Mouse (Mus musculus) 3T3-L1 (cell line): ENCODE results near the gene Ubqln4.

Experiments used
- DNase-seq: peaks from one replicate; pipeline ENCODE4 v3.0.0-alpha.2; 2015; ENCODE audit warnings: low read depth, low spot score

The Ubqln4 gene

GRCm38 (mm10) chr3:88541622-88542401 is 11.7 kb upstream of the Ubqln4 start:
- DNase-seq: no peak

DNA sequence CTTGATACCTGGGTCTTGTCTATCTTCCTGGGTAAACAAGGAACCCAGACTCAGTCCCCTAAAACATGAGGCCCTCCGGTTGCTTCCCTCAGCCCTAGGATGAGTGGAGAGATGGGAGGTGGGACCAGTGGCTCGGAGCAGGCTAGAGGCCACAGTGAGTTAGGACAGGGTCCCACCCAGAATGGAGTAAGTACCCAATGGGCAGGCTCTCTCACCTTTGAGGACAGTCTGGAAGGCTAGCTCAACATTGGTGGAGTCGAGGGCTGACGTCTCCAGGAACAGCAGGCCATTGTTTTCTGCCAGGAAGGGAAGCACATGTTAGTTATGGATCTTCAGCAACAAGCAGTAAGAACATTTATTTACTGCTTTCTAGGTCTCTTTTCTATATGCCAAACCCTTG is 11.1 kb upstream of the Ubqln4 start:
- DNase-seq: no peak

GRCm38 (mm10) chr3:88543174-88543573 is 10.4 kb upstream of the Ubqln4 start:
- DNase-seq: no peak

- no peak for DNase-seq
Observed at GRCm38 (mm10) chr3:88543651-88544410, 9.7 kb upstream of the Ubqln4 start.

- DNase-seq: peak; percentile 46
Observed at GRCm38 (mm10) chr3:88544514-88544913, 9.0 kb upstream of the Ubqln4 start.

DNA sequence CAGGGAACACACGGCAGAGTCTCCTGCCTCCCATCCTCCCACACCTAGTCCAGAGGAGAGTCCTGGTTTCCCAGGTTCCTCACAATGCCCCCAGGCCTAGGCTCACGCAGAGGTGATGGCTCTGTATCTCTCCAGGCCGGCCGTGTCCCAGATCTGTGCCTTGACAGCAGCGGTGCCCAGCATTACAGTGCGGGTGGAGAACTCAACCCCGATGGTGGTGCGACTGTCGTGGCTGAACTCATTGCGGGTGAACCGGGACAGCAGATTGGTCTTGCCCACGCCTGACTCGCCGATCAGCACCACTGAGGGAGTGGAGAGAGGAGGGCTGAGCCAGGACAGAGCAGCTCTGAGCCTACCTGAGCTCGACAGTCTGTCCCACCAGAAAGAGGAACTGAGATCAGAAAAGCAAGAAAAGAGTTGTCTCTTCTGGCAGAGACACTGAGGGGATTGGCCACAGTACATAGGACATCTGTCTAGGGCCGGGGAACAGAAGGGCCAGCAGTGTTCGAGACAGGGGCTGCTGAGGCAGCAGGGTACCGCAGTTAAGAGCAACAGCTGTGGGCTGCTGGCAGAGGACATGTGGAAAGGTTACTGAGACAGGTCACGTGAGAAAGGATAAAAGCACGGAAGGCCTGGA is 8.5 kb upstream of the Ubqln4 start:
- no peak for DNase-seq

- no peak for DNase-seq
Observed at GRCm38 (mm10) chr3:88546674-88547418, 6.7 kb upstream of the Ubqln4 start.

GRCm38 (mm10) chr3:88548180-88548917 is 5.2 kb upstream of the Ubqln4 start, which contains the start of gene Rab25:
Gene Rab25, minus strand, starts transcription at chr3:88548300.
- no peak for DNase-seq

- no peak for DNase-seq
Observed at GRCm38 (mm10) chr3:88551586-88551985, 2.0 kb upstream of the Ubqln4 start.

DNA sequence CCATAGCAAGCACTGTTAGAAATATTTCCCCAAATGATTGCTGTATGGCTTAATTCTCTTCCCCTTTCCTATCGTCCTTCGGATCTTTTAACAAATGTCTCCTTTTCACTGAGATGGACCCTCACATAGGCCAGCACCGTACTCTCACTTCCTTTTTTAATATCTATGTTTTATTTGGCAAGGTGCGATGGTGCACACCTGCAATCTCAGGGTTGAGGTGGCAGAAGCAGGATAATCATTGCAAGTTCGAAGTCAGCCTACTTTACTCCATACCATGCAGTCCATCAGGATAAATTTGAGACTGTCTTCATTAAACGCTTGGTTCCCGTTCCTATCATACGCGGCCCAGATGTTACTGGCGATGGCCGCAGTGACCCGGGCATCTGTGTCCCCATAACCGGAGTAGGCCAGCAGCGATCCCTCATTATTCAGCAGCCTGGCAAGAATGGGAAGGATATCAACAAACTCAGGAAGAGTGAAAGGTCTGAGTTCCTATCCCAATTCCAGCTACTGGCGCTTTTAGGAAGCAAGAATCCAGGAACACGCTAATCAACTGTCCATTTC is 1.4 kb upstream of the Ubqln4 start:
- no peak for DNase-seq

- peak; percentile 99 for DNase-seq
Observed at GRCm38 (mm10) chr3:88552676-88553524, 658 bp upstream of the Ubqln4 start, which contains the start of gene Lamtor2. Gene Lamtor2, minus strand, starts transcription at chr3:88553074.

DNA sequence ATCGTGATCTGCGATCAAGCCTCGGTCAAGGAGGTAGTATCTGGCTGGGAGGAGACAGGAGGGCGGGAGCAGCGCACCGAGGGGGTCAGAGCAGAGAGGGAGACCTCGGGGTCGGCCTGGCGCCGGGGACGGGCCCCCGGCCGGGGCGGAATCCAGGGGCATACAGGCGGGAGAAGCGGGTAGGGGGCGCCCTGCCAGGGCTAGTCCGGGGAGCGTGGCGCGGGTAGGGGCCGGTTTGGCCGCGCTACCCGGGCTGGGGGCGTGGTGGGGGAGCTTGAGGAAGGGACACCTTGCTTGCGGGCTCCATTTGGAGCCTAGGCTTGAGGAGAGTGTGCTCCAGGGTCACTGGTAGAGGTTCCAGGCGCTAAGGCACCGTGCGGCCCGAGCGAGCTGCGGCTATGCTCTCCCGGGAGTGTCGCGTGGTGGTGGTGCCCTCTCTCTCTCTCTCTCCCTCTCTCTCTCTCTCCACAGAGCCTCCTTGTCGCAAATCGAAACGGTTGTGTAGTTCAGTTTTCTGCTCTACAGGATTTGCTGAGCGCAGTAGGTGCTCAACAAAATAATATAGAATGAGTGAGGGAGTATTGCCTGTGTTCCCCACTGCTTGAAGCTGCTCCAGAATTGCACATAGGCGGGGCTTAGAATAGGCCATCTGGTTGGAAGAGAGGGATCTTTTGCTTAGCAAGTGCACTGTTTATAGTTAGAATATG is 475 bp downstream of the Ubqln4 start:
- DNase-seq: peak; percentile 82

DNA sequence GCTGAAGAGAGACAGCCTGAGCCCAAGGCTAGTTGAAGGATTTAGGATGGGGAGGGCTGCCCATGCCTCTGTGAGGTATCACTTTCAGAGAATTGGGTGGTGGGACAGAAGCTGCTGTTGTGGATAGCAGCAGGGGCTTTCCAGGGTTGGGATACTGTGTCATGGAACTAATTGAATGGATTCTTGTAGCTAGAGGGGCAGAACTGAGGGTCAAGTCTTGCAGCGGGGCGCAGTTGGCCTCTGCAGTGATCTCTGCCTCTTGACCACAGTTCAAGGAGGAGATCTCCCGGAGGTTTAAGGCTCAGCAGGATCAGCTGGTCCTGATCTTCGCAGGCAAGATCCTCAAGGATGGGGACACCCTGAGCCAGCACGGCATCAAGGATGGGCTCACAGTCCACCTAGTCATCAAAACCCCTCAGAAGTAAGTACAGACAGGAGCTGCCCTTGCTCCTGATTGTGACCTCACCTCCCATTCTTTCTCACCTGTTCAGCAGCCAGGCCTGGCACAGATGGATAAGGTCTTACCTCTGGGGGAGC is 1.6 kb downstream of the Ubqln4 start:
- no peak for DNase-seq

DNA sequence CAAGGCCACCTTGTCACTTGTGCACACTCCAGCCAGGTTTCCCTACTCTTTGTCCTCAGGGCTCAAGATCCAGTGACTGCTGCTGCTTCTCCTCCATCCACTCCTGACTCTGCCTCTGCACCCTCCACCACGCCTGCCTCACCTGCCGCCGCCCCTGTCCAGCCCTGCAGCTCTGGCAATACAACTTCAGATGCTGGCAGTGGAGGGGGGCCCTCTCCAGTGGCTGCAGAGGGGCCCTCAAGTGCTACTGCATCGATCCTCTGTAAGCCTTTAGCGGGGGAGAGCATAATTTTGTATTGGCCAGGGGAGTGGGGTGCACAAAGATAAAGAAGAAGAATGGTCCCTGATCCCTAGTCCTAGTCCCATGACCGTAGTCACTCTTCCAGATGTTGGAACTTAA is 2.2 kb downstream of the Ubqln4 start:
- DNase-seq: no peak

- DNase-seq: no peak
Observed at GRCm38 (mm10) chr3:88556616-88557015, 3.1 kb downstream of the Ubqln4 start.

DNA sequence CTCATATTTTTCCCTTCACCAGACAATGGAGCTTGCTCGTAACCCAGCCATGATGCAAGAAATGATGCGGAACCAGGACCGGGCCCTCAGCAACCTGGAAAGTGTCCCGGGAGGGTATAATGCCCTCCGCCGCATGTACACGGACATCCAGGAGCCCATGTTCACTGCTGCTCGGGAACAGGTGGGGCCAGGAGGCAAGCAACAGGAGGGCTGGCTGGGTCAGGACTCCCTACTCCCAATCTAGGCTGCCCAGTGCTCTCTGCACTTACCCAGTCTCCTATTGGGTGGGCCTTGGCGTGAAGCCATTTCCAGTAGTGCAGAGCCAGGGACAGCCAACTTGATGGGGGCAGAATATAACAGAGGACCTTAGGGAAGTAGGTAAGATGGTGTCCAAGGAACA is 6.0 kb downstream of the Ubqln4 start:
- no peak for DNase-seq

DNA sequence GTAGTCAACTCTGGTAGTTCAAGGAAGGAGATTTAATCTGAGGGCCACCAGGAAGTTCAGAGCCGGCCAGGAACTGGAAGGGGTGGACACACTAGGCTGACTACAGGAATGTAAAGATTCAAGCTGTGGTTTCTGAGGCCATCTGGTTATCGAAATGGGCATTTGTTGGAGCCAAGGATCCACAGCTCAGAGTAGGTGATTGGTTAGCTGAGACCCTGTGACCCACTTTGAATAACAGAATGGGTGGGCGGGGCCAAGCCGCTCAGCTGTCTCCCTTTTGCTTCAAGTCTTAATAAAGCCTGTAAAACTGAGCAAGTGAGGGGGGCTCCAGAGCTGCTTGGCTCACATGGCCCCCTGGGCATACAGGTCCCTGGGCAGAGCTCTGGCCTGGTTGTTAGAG is 8.4 kb downstream of the Ubqln4 start:
- DNase-seq: peak; percentile 54

DNA sequence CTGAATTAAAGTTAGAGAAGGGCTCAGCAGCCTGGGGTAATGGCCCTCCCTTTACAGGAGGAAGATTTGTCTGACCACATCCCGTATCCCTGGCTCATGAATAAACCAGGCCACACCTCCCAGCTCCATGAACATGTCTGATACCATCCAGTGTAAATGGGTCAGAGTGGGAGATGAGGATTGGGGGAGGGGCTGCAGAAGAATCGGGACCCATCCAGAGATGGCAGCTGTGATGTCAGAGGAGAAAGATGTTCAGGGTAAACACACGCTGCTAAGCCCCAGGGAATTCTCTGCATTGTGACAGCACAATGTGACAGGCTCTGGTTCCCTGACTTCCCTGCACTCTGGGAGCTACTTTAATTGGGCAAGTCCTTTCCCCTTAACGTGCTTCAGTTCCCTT is 9.9 kb downstream of the Ubqln4 start:
- no peak for DNase-seq

- DNase-seq: no peak
Observed at GRCm38 (mm10) chr3:88563966-88564365, 10.4 kb downstream of the Ubqln4 start.
